Mouse (Mus musculus): ENCODE results near the gene Pyroxd2.
"Not testable (repeated sequence)": the region's sequence is repeated elsewhere in the genome, so short reads cannot be mapped to it uniquely, and the experiment has no call there.

Pyroxd2 gene

DNA sequence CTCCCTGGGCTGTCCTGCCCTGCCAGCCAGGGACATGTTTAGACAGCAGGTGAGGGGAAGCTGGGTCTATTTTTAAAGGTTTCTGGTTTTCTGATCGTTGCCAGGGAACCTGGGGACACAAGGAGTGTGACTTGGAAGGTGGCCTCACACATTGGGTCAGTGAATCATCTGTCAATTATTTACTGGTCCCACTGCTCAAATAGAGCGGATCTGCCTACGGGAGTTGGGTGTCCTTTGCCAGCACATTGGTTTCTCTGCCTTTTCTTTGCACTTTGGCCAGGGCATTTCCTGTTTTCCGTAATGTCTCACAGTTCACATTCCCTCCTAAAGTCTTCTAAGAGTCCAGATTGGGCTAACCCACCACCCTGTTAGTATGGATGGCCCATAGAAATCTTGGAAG lies 62.8 kb downstream of the Pyroxd2 start:
- DNase-seq (ENCODE audit: low spot score) = no peak

DNA sequence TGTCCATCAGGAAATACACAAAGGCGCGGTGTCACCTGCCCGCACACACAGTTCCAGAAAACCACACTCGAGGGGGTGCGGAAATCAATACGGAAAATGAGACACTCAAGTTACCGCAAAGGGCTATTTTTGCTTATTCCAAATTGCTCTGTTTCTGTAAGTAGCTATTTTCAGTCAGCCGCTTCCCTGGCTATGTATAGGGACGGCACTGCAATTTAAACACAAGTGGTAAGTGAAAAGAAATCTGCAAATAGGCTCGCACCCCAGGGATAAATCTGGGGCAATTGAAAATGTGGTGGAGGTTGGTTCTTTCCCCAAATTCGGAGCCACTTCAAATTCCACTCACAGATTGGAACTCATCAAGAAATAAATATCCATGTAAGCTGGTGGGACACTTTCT lies 63.3 kb downstream of the Pyroxd2 start:
- DNase-seq (ENCODE audit: low spot score) = no peak

DNA sequence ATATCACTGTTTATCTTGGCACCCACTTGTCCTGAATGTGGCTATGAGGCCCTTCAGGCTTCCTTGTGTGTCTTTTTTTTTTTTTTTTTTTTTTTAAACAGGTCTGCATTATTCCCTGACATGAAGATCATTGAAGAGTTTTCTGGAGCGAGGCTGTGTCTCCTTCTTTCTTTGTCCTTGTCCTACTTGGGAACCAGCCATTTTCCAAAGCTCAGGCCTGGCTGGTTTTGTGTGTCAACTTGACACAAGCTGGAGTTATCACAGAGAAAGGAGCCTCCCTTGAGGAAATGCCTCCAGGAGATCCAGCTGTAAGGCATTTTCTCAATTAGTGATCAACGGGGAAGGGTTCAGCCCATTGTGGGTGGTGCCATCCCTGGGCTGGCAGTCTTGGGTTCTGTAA lies 69.8 kb downstream of the Pyroxd2 start:
- DNase-seq (ENCODE audit: low spot score) = not testable (repeated sequence)

DNA sequence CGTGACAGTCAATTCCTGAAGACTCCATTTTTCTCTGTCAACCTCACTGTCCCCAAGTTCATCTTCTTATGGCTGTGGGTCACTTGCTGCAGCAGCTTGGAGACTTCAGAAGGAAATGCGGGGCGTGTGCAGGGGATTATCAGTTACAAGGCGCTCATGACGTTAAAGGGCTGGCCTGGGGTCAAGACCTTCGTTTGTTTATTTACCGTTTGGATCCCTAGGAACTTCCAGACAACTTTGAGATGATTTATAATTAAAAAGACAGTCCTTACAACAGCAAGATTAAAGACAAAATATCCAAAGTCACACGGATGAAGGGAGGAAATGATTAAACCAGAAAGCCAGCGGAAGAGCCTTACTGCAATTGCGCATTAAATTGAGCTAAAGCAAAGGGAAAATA lies 74.4 kb downstream of the Pyroxd2 start:
- DNase-seq (ENCODE audit: low spot score) = no peak

DNA sequence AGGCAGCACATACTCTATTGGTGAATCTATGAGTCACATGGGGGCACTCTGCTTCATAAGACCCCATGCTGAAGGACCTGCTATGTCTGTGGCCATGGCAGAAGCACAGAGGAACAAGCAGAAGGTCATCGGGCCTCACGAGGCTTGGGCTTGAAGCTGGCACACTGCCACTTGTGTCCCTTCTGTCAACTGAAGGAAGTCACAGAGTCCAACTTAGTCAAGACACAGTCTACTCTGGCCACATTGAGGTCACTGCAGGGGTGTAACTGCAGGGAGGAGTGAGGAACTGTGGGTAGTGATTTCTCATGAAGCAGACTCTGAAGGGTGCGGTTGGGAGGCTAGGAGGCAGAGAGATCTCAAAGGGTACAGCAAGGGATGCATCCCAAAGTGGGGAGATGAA lies 75.1 kb downstream of the Pyroxd2 start:
- DNase-seq (ENCODE audit: low spot score) = no peak

DNA sequence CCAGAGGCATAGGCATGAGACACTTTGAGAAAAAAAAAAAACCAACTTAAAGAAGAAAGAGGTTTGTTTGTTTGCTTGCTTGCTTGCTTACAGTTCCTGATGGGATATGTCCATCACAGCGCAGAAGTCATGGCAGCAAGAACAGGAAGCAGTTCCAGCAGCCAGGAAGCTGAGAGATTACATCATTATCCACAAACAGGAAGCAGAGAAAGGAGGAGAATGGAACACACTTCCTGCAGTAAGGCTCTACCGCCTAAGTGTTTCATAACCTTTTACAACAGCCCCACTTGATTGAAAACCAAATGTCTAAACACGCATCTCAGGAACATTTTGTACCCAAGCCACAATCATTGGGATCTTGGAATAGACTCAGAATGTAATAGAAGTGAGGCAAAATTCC lies 75.6 kb downstream of the Pyroxd2 start:
- DNase-seq (ENCODE audit: low spot score) = no peak
